25 mouse cellular contexts compared by ENCODE assay signal in the genomic region with DNA sequence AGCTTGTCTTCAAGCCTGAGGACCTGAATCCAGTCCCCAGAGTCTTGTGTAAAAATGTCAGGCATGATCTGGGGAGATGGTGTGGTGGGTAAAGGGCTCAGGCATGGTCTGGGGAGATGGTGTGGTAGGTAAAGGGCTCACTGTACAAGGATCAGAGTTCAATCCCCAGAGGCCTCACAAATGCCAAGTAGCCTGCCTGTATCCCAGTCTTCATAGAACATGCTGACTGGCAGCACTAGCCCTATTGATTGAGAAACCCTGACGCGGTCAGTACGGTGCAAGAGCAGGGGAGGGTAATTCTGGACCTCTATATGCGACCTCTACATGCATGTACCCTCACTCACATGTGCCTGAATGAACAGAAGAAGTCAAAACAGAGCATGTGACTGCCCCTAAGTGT. TPM values are rescaled to one million over a fixed set of nuclear protein-coding genes. Genes with fewer than 3 reads are reported as not detected.
DNase-seq lines count a peak whose midpoint lies in the region; ATAC-seq and TF ChIP-seq lines count a peak whose summit lies in the region.
"Had no signal": no experiment of that assay in that cellular context is flagged by ENCODE, and none has a peak within 500 bp of the region (broad histone marks: within the 10 kb centered on the region; RNA-seq: fewer than 3 reads in every experiment).

No protein-coding gene starts in this region.

- no peak overlapping the region for H3K27ac ChIP-seq in heart, embryonic 12.5 days (ENCODE audit: poor library complexity, severe bottlenecking)
- H3K27ac ChIP-seq in spleen, adult 2 months (ENCODE audit: insufficient read depth, low read length) = peak overlapping the region; percentile 91
- peak overlapping the region; percentile 91 for H3K27ac ChIP-seq in bone marrow, adult 2 months (ENCODE audit: control insufficient read depth, insufficient read depth, low read depth, low read length, poor library complexity)
- H3K27ac ChIP-seq: forebrain, embryonic 13.5 days; heart, embryonic 15.5 days; hindbrain, embryonic 13.5 days; limb, embryonic 10.5 days; limb, embryonic 15.5 days; liver, embryonic 14.5 days; midbrain, embryonic 12.5 days; stomach, embryonic 15.5 days had no signal

- peaks cover 3% of the 10 kb centered on the region; the same call in 1 of the 2 replicates for H3K9me3 ChIP-seq in heart, embryonic 12.5 days (replicated peaks)
- H3K9me3 ChIP-seq: forebrain, embryonic 13.5 days; heart, embryonic 15.5 days; hindbrain, embryonic 13.5 days; limb, embryonic 10.5 days; limb, embryonic 15.5 days; midbrain, embryonic 12.5 days; stomach, embryonic 15.5 days had no signal

- H3K4me2 ChIP-seq in heart, embryonic 12.5 days = no peak overlapping the region
- H3K4me2 ChIP-seq: forebrain, embryonic 13.5 days; heart, embryonic 15.5 days; hindbrain, embryonic 13.5 days; limb, embryonic 15.5 days; lung, embryonic 14.5 days; midbrain, embryonic 12.5 days; stomach, embryonic 15.5 days had no signal

- WGBS in heart, embryonic 12.5 days = 78% methylated on average over 4 of the region's 4 CpGs
- WGBS in spleen, adult 2 months = 74% methylated on average over 4 of the region's 4 CpGs
- WGBS in bone marrow, adult 2 months = 73% methylated on average over 4 of the region's 4 CpGs

- H3K36me3 ChIP-seq in heart, embryonic 12.5 days = no peaks in the 10 kb centered on the region
- peaks cover 4% of the 10 kb centered on the region for H3K36me3 ChIP-seq in spleen, adult 2 months (ENCODE audit: control insufficient read depth, insufficient read depth, low read length)
- H3K36me3 ChIP-seq: heart, embryonic 15.5 days; hindbrain, embryonic 13.5 days; limb, embryonic 10.5 days; limb, embryonic 15.5 days; midbrain, embryonic 12.5 days; stomach, embryonic 15.5 days had no signal

- ATAC-seq in heart, embryonic 12.5 days (ENCODE audit: insufficient number of reproducible peaks, low FRiP score) = no peak
- ATAC-seq: forebrain, embryonic 13.5 days; intestine, embryonic 16.5 days; Patski had no signal

- H3K4me1 ChIP-seq in heart, embryonic 12.5 days (replicated peaks) = no peaks in the 10 kb centered on the region
- peaks cover 20% of the 10 kb centered on the region; the same call in 1 of the 2 replicates for H3K4me1 ChIP-seq in spleen, adult 2 months (ENCODE audit: control insufficient read depth, insufficient read depth, insufficient read length)
- H3K4me1 ChIP-seq in bone marrow, adult 2 months (ENCODE audit: control insufficient read depth, insufficient read depth, low read length) = peaks cover 3% of the 10 kb centered on the region
- H3K4me1 ChIP-seq: heart, embryonic 15.5 days; hindbrain, embryonic 13.5 days; limb, embryonic 15.5 days; stomach, embryonic 15.5 days had no signal

- no peak for TF ChIP-seq CTCF in spleen, adult 2 months (IDR thresholded peaks at IDR 0.05; ENCODE audit: extremely low read depth, insufficient read depth, insufficient read length, insufficient replicate concordance)
- TF ChIP-seq CTCF in bone marrow, adult 2 months (IDR thresholded peaks at IDR 0.05; ENCODE audit: control insufficient read depth, insufficient read depth, low read length) = no peak

- no peak overlapping the region for H3K4me3 ChIP-seq in heart, embryonic 12.5 days
- H3K4me3 ChIP-seq in spleen, adult 2 months (ENCODE audit: extremely low read depth, insufficient read depth, insufficient read length) = no peak overlapping the region
- H3K4me3 ChIP-seq in bone marrow, adult 2 months (replicated peaks; ENCODE audit: control insufficient read depth, low read depth, low read length) = no peak overlapping the region
- H3K4me3 ChIP-seq: erythroblast, embryonic 14.5 days; forebrain, embryonic 13.5 days; heart, embryonic 15.5 days; hindbrain, embryonic 13.5 days; limb, embryonic 10.5 days; limb, embryonic 15.5 days; midbrain, embryonic 12.5 days; stomach, embryonic 15.5 days had no signal

- DNase-seq in heart, adult 11 months = peak; percentile 86
- no peak for DNase-seq in spleen, adult 2 months (ENCODE audit: low read depth in 1 of 2, low spot score in 2 of 2)
- DNase-seq in spleen, postnatal 14 days (ENCODE audit: low spot score in 2 of 2) = no peak
- no peak for DNase-seq in kidney, adult 8-10 months
- DNase-seq: cerebellum, adult 11 months; cerebellum, adult 9-10 months; cerebellum, postnatal 36 days; kidney, adult 9 months; kidney, postnatal 10 days; lung, embryonic 14.5 days; lung, postnatal 14 days had no signal

- peaks cover 7% of the 10 kb centered on the region for H3K27me3 ChIP-seq in heart, embryonic 12.5 days (replicated peaks)
- no peaks in the 10 kb centered on the region for H3K27me3 ChIP-seq in spleen, adult 2 months (ENCODE audit: control insufficient read depth, insufficient read depth, low read length)
- H3K27me3 ChIP-seq: forebrain, embryonic 13.5 days; heart, embryonic 15.5 days; limb, embryonic 15.5 days had no signal

- no peak overlapping the region for H3K9ac ChIP-seq in heart, embryonic 12.5 days
- H3K9ac ChIP-seq: forebrain, embryonic 13.5 days; heart, embryonic 15.5 days; hindbrain, embryonic 13.5 days; limb, embryonic 15.5 days; liver, embryonic 14.5 days; lung, embryonic 14.5 days; midbrain, embryonic 12.5 days; stomach, embryonic 15.5 days had no signal

- no peak for TF ChIP-seq POLR2A in spleen, adult 2 months (IDR thresholded peaks at IDR 0.05; ENCODE audit: low read depth, low read length)
- no peak for TF ChIP-seq POLR2A in bone marrow, adult 2 months (IDR thresholded peaks at IDR 0.05; ENCODE audit: borderline replicate concordance, control insufficient read depth, low read depth, low read length)

RNA-seq across cellular contexts. Expression of a gene that starts 2.9 kb away (rescaled TPM):
- not detected in 2 replicates for polyA plus RNA-seq in heart, embryonic 12.5 days (2016; fragmentation: Nextera tagmentation; extraction: Ambion mirVana)
- polyA plus RNA-seq in spleen, adult 2 months (2012; rRNA removed) = 268 and 290 TPM in 2 replicates
- polyA plus RNA-seq in bone marrow, adult 2 months (2011; ENCODE audit: insufficient read depth, insufficient read length, low replicate concordance, missing spikeins) = 62.1 and 196 TPM in 2 replicates
- polyA plus RNA-seq: erythroblast, embryonic 14.5 days; forebrain, embryonic 13.5 days; heart, embryonic 15.5 days; hindbrain, embryonic 13.5 days; limb, embryonic 10.5 days; lung, embryonic 14.5 days; midbrain, embryonic 12.5 days; neural tube, embryonic 14.5 days; Patski had no signal

RNA-seq across cellular contexts. Expression of a gene that starts 11.0 kb away (rescaled TPM):
- polyA plus RNA-seq in heart, embryonic 12.5 days (2016; fragmentation: Nextera tagmentation; extraction: Ambion mirVana) = 23.3 and 23.9 TPM in 2 replicates
- 60.3 and 73.9 TPM in 2 replicates for polyA plus RNA-seq in spleen, adult 2 months (2012; rRNA removed)
- polyA plus RNA-seq in bone marrow, adult 2 months (2011; ENCODE audit: insufficient read depth, insufficient read length, low replicate concordance, missing spikeins) = 10.7 and 28.6 TPM in 2 replicates

RNA-seq across cellular contexts. Expression of a gene that starts 21.1 kb away (rescaled TPM):
- polyA plus RNA-seq in heart, embryonic 12.5 days (2016; fragmentation: Nextera tagmentation; extraction: Ambion mirVana) = 1.7 and 2.2 TPM in 2 replicates
- 9.0 and 10.7 TPM in 2 replicates for polyA plus RNA-seq in spleen, adult 2 months (2012; rRNA removed)
- 11.1 and 15.1 TPM in 2 replicates for polyA plus RNA-seq in bone marrow, adult 2 months (2011; ENCODE audit: insufficient read depth, insufficient read length, low replicate concordance, missing spikeins)

RNA-seq across cellular contexts. Expression of a gene that starts 40.4 kb away (rescaled TPM):
- 45.1 TPM in 2 replicates for polyA plus RNA-seq in heart, embryonic 12.5 days (2016; fragmentation: Nextera tagmentation; extraction: Ambion mirVana)
- 115 and 208 TPM in 2 replicates for polyA plus RNA-seq in spleen, adult 2 months (2012; rRNA removed)
- 13.0 and 32.8 TPM in 2 replicates for polyA plus RNA-seq in bone marrow, adult 2 months (2011; ENCODE audit: insufficient read depth, insufficient read length, low replicate concordance, missing spikeins)

RNA-seq across cellular contexts. Expression of a gene that starts 45.3 kb away (rescaled TPM):
- polyA plus RNA-seq in heart, embryonic 12.5 days (2016; fragmentation: Nextera tagmentation; extraction: Ambion mirVana) = 1.7 and 3.2 TPM in 2 replicates
- 2.4 and 2.6 TPM in 2 replicates for polyA plus RNA-seq in spleen, adult 2 months (2012; rRNA removed)
- polyA plus RNA-seq in bone marrow, adult 2 months (2011; ENCODE audit: insufficient read depth, insufficient read length, low replicate concordance, missing spikeins) = 12.0 and 13.4 TPM in 2 replicates
- polyA plus RNA-seq: erythroblast, embryonic 14.5 days; lung, embryonic 14.5 days had no signal

Comparison
In these comparisons a context has a peak if more than half of its experiments do, and no peak if none do; other contexts are left out.
1. RNA of a gene that starts 2.9 kb away (polyA plus RNA-seq): 268 to 290 TPM in spleen, adult 2 months and 62.1 to 196 TPM in bone marrow, adult 2 months; not detected in heart, embryonic 12.5 days; every median in the first group is over 10 times any median in the second.